In the genomic region with DNA sequence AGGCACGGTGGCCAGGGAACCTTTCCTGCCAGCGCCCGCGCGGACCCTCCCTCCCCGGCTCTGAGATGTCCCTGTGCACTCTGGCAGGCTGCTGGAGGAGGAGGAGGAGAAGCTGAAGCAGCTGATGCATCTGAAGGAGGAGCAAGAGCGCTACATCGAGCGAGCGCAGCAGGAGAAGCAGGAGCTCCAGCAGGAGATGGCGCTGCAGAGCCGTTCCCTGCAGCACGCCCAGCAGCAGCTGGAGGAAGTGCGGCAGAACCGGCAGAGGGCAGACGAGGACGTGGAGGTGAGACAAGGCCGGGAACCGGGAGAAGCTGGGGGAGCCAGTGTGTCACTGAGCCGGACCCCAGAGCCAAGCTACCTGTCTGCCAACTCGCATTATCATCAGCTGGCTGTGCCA, we compare ENCODE assay signal across 8 mouse cellular contexts. TPM values are rescaled to one million over a fixed set of nuclear protein-coding genes. Genes with fewer than 3 reads are reported as not detected.
DNase-seq lines count a peak whose midpoint lies in the region; ATAC-seq and TF ChIP-seq lines count a peak whose summit lies in the region.

No protein-coding gene starts in this region.

- CTCF ChIA-PET in Patski (lab: Charles Lee), result interaction anchor here (0.7 to 5.0 kb wide), 35 partner anchors 8 to 302 kb away, joined by 3 to 64 read pairs (median 5); a partner anchor contains a TSS

- no peak for TF ChIP-seq CTCF in Patski (IDR thresholded peaks at IDR 0.05)

- H3K9me3 ChIP-seq in hindbrain, embryonic 16.5 days (ENCODE audit: control insufficient read depth, low read length), result no peaks in the 10 kb centered on the region

- in situ Hi-C loops in Patski (cut with MboI; ENCODE audit: low pct_unique_long_range_greater_than_20kb), result loop anchor here (5.0 kb wide), 1 partner anchor 81 kb away; no protein-coding TSS in a partner anchor

- DNase-seq in Patski (ENCODE audit: low read depth, low spot score), result no peak
- peak; percentile 85 to 92 for DNase-seq in cerebellum, postnatal 36 days
- peak; percentile 93 for DNase-seq in gastrocnemius, adult 18-20 months (ENCODE audit: low spot score)
- DNase-seq in left cerebral cortex, adult 11 months (ENCODE audit: low spot score), result peak; percentile 86
- DNase-seq in lung, postnatal 36 days, result peak; percentile 94
- DNase-seq in retina, postnatal 7 days (ENCODE audit: low read depth, low spot score), result peak; percentile 84
- peak; percentile 83 to 86 for DNase-seq in urinary bladder, adult 18-20 months (ENCODE audit: low spot score in 2 of 2)

- H3K4me2 ChIP-seq in hindbrain, embryonic 16.5 days (ENCODE audit: low read length), result peak overlapping the region; percentile 69

- H3K27me3 ChIP-seq in Patski, result no peaks in the 10 kb centered on the region
- H3K27me3 ChIP-seq in hindbrain, embryonic 16.5 days (replicated peaks; ENCODE audit: control insufficient read depth, insufficient read depth, low read length), result no peaks in the 10 kb centered on the region

- peak; percentile 58 for ATAC-seq in Patski
- peak; percentile 68 for ATAC-seq in hindbrain, embryonic 16.5 days

- 3% methylated on average over 21 of the region's 21 CpGs for WGBS in hindbrain, embryonic 16.5 days

- H3K4me1 ChIP-seq in hindbrain, embryonic 16.5 days (ENCODE audit: control insufficient read depth, insufficient read depth, low read depth, low read length), result peaks cover 7% of the 10 kb centered on the region

- H3K27ac ChIP-seq in hindbrain, embryonic 16.5 days (ENCODE audit: low read depth, low read length), result peak overlapping the region; percentile 42; the same call in 1 of the 2 replicates

- no peaks in the 10 kb centered on the region for H3K36me3 ChIP-seq in hindbrain, embryonic 16.5 days (ENCODE audit: control insufficient read depth, insufficient read depth, low read length)

- H3K4me3 ChIP-seq in hindbrain, embryonic 16.5 days (ENCODE audit: low read length), result peak overlapping the region; percentile 37

- H3K9ac ChIP-seq in hindbrain, embryonic 16.5 days (ENCODE audit: low read depth, low read length), result peak overlapping the region; percentile 60

- POLR2A ChIA-PET in Patski (lab: Charles Lee), result interaction anchor here (0.6 to 2.1 kb wide), 6 partner anchors 20 to 248 kb away, joined by 3 to 7 read pairs (median 3); no protein-coding TSS in a partner anchor

RNA-seq across cellular contexts. Expression of a gene that starts 6.5 kb away (rescaled TPM):
- 30.9 TPM for polyA plus RNA-seq in Patski (2021)
- 10 to 100 TPM; 26.3 to 27.2 TPM for total RNA-seq in gastrocnemius, adult 18-20 months (2021)
- polyA plus RNA-seq in hindbrain, embryonic 16.5 days (2015; fragmentation: Nextera tagmentation; extraction: Ambion mirVana), result 1.1 TPM in 2 replicates

RNA-seq across cellular contexts. Expression of a gene that starts 18.4 kb away (rescaled TPM):
- 1.4 TPM for polyA plus RNA-seq in Patski (2021)
- total RNA-seq in gastrocnemius, adult 18-20 months (2021), result 1 to 10 TPM; 1.1 to 1.9 TPM
- polyA plus RNA-seq in hindbrain, embryonic 16.5 days (2015; fragmentation: Nextera tagmentation; extraction: Ambion mirVana), result 5.8 and 7.0 TPM in 2 replicates

RNA-seq across cellular contexts. Expression of a gene that starts 49.1 kb away (rescaled TPM):
- polyA plus RNA-seq in Patski (2021), result 65.9 TPM
- 10 to 100 TPM; 15.8 to 16.7 TPM for total RNA-seq in gastrocnemius, adult 18-20 months (2021)
- 43.0 and 44.6 TPM in 2 replicates for polyA plus RNA-seq in hindbrain, embryonic 16.5 days (2015; fragmentation: Nextera tagmentation; extraction: Ambion mirVana)

Comparison
In these comparisons a context has a peak if more than half of its experiments do, and no peak if none do; other contexts are left out.
1. RNA of a gene that starts 6.5 kb away (polyA plus RNA-seq): 30.9 TPM in Patski (single experiment); 1.1 TPM in hindbrain, embryonic 16.5 days; every median in the first group is over 10 times any median in the second.